9 mouse cellular contexts compared by ENCODE assay signal in the genomic region with DNA sequence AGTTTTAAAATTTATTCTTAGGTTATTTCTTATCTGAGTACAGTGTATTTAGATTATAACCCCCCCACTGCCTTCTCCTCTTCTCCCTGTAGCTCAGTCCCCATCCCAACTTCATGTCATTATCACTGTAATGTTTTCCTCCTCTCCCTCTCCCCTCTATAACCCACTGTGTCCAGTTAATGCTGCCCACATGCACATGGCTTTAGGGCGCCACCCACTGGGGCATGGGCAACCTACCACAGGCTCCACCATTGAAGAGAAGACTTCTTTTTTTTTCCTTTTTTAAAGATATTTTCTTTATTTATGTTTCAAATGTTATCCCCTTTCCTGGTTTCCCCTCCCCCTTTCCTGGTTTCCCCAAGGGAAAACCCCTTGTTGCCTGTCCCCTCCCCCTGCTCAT.
DNase-seq lines count a peak whose midpoint lies in the region; ATAC-seq and TF ChIP-seq lines count a peak whose summit lies in the region.
"Had no signal": no experiment of that assay in that cellular context is flagged by ENCODE, and none has a peak within 500 bp of the region (broad histone marks: within the 10 kb centered on the region; RNA-seq: fewer than 3 reads in every experiment).

No protein-coding gene starts in this region.

- H3K27me3 ChIP-seq in heart, embryonic 13.5 days (replicated peaks), result no peaks in the 10 kb centered on the region
- no peaks in the 10 kb centered on the region for H3K27me3 ChIP-seq in spleen, adult 2 months (ENCODE audit: control insufficient read depth, insufficient read depth, low read length)
- H3K27me3 ChIP-seq: hindbrain, embryonic 15.5 days had no signal

- DNase-seq in heart, postnatal 25 days (ENCODE audit: low spot score), result no peak
- peak in 1 of 2 experiments; percentile 15 for DNase-seq in spleen, adult 2 months (ENCODE audit: low read depth in 1 of 2, low spot score in 2 of 2)
- DNase-seq in spleen, adult 12 weeks (ENCODE audit: low spot score), result no peak
- DNase-seq in embryo, embryonic 9.5 days (ENCODE audit: extremely low spot score), result peak; percentile 20
- DNase-seq in thymus, postnatal 36 days, result peak; percentile 12 to 16
- DNase-seq in layer of hippocampus, postnatal 10 days (ENCODE audit: low spot score in 2 of 2), result no peak
- no peak for DNase-seq in right cerebral cortex, postnatal 10 days (ENCODE audit: low spot score in 2 of 2)

- peak overlapping the region; percentile 63 for H3K27ac ChIP-seq in heart, embryonic 13.5 days (replicated peaks)
- no peak overlapping the region for H3K27ac ChIP-seq in spleen, adult 2 months (ENCODE audit: insufficient read depth, low read length)
- H3K27ac ChIP-seq: hindbrain, embryonic 15.5 days had no signal

- H3K4me1 ChIP-seq in heart, embryonic 13.5 days, result peaks cover 23% of the 10 kb centered on the region
- H3K4me1 ChIP-seq in spleen, adult 2 months (ENCODE audit: control insufficient read depth, insufficient read depth, insufficient read length), result no peaks in the 10 kb centered on the region
- H3K4me1 ChIP-seq: hindbrain, embryonic 15.5 days had no signal

- H3K4me2 ChIP-seq in heart, embryonic 13.5 days, result no peak overlapping the region
- H3K4me2 ChIP-seq: hindbrain, embryonic 15.5 days had no signal

- no peaks in the 10 kb centered on the region for H3K36me3 ChIP-seq in heart, embryonic 13.5 days
- no peaks in the 10 kb centered on the region for H3K36me3 ChIP-seq in spleen, adult 2 months (ENCODE audit: control insufficient read depth, insufficient read depth, low read length)
- H3K36me3 ChIP-seq: hindbrain, embryonic 15.5 days had no signal

- H3K9me3 ChIP-seq in heart, embryonic 13.5 days, result no peaks in the 10 kb centered on the region
- H3K9me3 ChIP-seq: hindbrain, embryonic 15.5 days had no signal

- 33% methylated on average over 1 of the region's 1 CpGs for WGBS in heart, embryonic 13.5 days
- WGBS in spleen, adult 2 months, result 80% methylated on average over 1 of the region's 1 CpGs

- no peak overlapping the region for H3K9ac ChIP-seq in heart, embryonic 13.5 days
- H3K9ac ChIP-seq: hindbrain, embryonic 15.5 days had no signal

- H3K4me3 ChIP-seq in heart, embryonic 13.5 days, result no peak overlapping the region
- no peak overlapping the region for H3K4me3 ChIP-seq in spleen, adult 2 months (ENCODE audit: extremely low read depth, insufficient read depth, insufficient read length)
- H3K4me3 ChIP-seq: hindbrain, embryonic 15.5 days had no signal

- TF ChIP-seq POLR2A in spleen, adult 2 months (IDR thresholded peaks at IDR 0.05; ENCODE audit: low read depth, low read length), result no peak

- peak; percentile 42; the same call in 1 of the 2 replicates for TF ChIP-seq CTCF in spleen, adult 2 months (IDR thresholded peaks at IDR 0.05; ENCODE audit: extremely low read depth, insufficient read depth, insufficient read length, insufficient replicate concordance)

- no peak for ATAC-seq in heart, embryonic 13.5 days (ENCODE audit: extremely low read depth, insufficient number of reproducible peaks, low FRiP score, low TSS enrichment)

- intact Hi-C loops in heart, postnatal 25 days (cut with DNase I), result loop anchor here (5.0 kb wide), 1 partner anchor 336 kb away; no protein-coding TSS in a partner anchor

Comparison
In these comparisons a context has a peak if more than half of its experiments do, and no peak if none do; other contexts are left out.
1. DNase-seq: peak in embryo, embryonic 9.5 days (single experiment) and thymus, postnatal 36 days (2 of 2); none in heart, postnatal 25 days (single experiment), spleen, adult 12 weeks (single experiment), layer of hippocampus, postnatal 10 days (0 of 2) and right cerebral cortex, postnatal 10 days (0 of 2).